Mouse (Mus musculus) kidney, postnatal 14 days (tissue): ENCODE data around the gene Smap1.
A peak's percentile ranks its signal among the peaks of the same experiment; 100 is the strongest.

ENCODE experiments used
- DNase-seq: peaks from one replicate; pipeline ENCODE4 v3.0.0; 2022; ENCODE audit warnings: mixed read lengths

The Smap1 gene

GRCm38 (mm10) chr1:23919086-23919485, 3.0 kb downstream of the Smap1 start:
- DNase-seq = no peak

- no peak for DNase-seq
Measured at GRCm38 (mm10) chr1:23915483-23915882, 6.6 kb downstream of the Smap1 start.

GRCm38 (mm10) chr1:23912988-23913387, 9.1 kb downstream of the Smap1 start:
- no peak for DNase-seq

GRCm38 (mm10) chr1:23906082-23906481, 16.0 kb downstream of the Smap1 start:
- DNase-seq = no peak

- no peak for DNase-seq
Measured at GRCm38 (mm10) chr1:23903340-23903739, 18.8 kb downstream of the Smap1 start.

GRCm38 (mm10) chr1:23902736-23903135, 19.4 kb downstream of the Smap1 start:
- DNase-seq = no peak

GRCm38 (mm10) chr1:23899647-23900020, 22.5 kb downstream of the Smap1 start:
- no peak for DNase-seq

GRCm38 (mm10) chr1:23899020-23899646, 23.0 kb downstream of the Smap1 start:
- no peak for DNase-seq

GRCm38 (mm10) chr1:23892072-23892471, 30.0 kb downstream of the Smap1 start:
- no peak for DNase-seq

GRCm38 (mm10) chr1:23884914-23885313, 37.2 kb downstream of the Smap1 start:
- no peak for DNase-seq

GRCm38 (mm10) chr1:23884087-23884668, 37.9 kb downstream of the Smap1 start:
- DNase-seq = no peak

- DNase-seq = no peak
Measured at GRCm38 (mm10) chr1:23882681-23883080, 39.4 kb downstream of the Smap1 start.

- no peak for DNase-seq
Measured at GRCm38 (mm10) chr1:23872194-23872593, 49.9 kb downstream of the Smap1 start.

GRCm38 (mm10) chr1:23867350-23867862, 54.7 kb downstream of the Smap1 start:
- DNase-seq = no peak

- no peak for DNase-seq
Measured at GRCm38 (mm10) chr1:23865566-23865965, 56.6 kb downstream of the Smap1 start.

GRCm38 (mm10) chr1:23860944-23861343, 61.2 kb downstream of the Smap1 start:
- no peak for DNase-seq

GRCm38 (mm10) chr1:23855623-23856022, 66.5 kb downstream of the Smap1 start:
- DNase-seq = no peak

- no peak for DNase-seq
Measured at GRCm38 (mm10) chr1:23846044-23846680, 76.0 kb downstream of the Smap1 start.

GRCm38 (mm10) chr1:23845007-23845406, 77.1 kb downstream of the Smap1 start:
- DNase-seq = no peak

- peak; percentile 14 for DNase-seq
Measured at GRCm38 (mm10) chr1:23843790-23844189, 78.3 kb downstream of the Smap1 start.

GRCm38 (mm10) chr1:23842629-23843028, 79.5 kb downstream of the Smap1 start:
- DNase-seq = no peak

- DNase-seq = no peak
Measured at GRCm38 (mm10) chr1:23840924-23841323, 81.2 kb downstream of the Smap1 start.

GRCm38 (mm10) chr1:23836630-23837029, 85.5 kb downstream of the Smap1 start:
- no peak for DNase-seq

- DNase-seq = no peak
Measured at GRCm38 (mm10) chr1:23834819-23835218, 87.3 kb downstream of the Smap1 start.
